Mouse (Mus musculus): ENCODE measurements around the gene Abhd16b. TPM values are rescaled to one million over a fixed set of nuclear protein-coding genes. Genes with fewer than 3 reads are reported as not detected.

Gene Abhd16b
- total RNA-seq (2014; rRNA removed; ENCODE audit: low replicate concordance) (not detected in 2 replicates), polyA plus RNA-seq (2015; fragmentation: Nextera tagmentation; extraction: Ambion mirVana) (0.16 TPM in 1 of 2 replicates, not detected in the other)

- H3K4me2 ChIP-seq (ENCODE audit: low read depth, low read length) = no peak within 1 kb of the TSS
- DNase-seq (ENCODE audit: low spot score) (no peak), ATAC-seq (ENCODE audit: insufficient read depth, low read depth) (no peak)
- TF ChIP-seq CTCF (IDR thresholded peaks at IDR 0.05; ENCODE audit: low read depth) (no peak), EP300 (IDR thresholded peaks at IDR 0.05; ENCODE audit: low read depth) (no peak)
- no peaks in the 10 kb centered on the region for H3K9me3 ChIP-seq (replicated peaks; ENCODE audit: control insufficient read depth, low read length)
- H3K4me1 ChIP-seq (ENCODE audit: control insufficient read depth, insufficient read depth) = no peaks in the 10 kb centered on the region
- no peak within 1 kb of the TSS for H3K27ac ChIP-seq (ENCODE audit: low read depth)
- WGBS = 77% methylated on average over 31 of the region's 31 CpGs
- no peak within 1 kb of the TSS for H3K4me3 ChIP-seq (ENCODE audit: low read depth, low read length)
- no peak within 1 kb of the TSS for H3K9ac ChIP-seq (replicated peaks; ENCODE audit: low read depth, low read length)
- no peaks in the 10 kb centered on the region for H3K36me3 ChIP-seq (replicated peaks; ENCODE audit: control insufficient read depth, insufficient read depth, low read length)
- no peaks in the 10 kb centered on the region for H3K27me3 ChIP-seq (ENCODE audit: control insufficient read depth, insufficient read depth, low read length)
These were observed at the start of gene Abhd16b for GRCm38 (mm10) chr2:181493156-181493927. Gene Abhd16b (plus strand): TSS chr2:181493206.

GRCm38 (mm10) chr2:181452181-181452580, 40.8 kb upstream of the Abhd16b start:
- 77% methylated on average over 4 of the region's 4 CpGs for WGBS
- Histone ChIP-seq H3K4me2 (ENCODE audit: low read depth, low read length) (no peak overlapping the region), H3K27me3 (ENCODE audit: control insufficient read depth, insufficient read depth, low read length) (no peaks in the 10 kb centered on the region), H3K9ac (replicated peaks; ENCODE audit: low read depth, low read length) (no peak overlapping the region), H3K4me3 (ENCODE audit: low read depth, low read length) (no peak overlapping the region), H3K9me3 (replicated peaks; ENCODE audit: control insufficient read depth, low read length) (0 out of 2 replicates have a peak, but pooled peaks cover 4% of the 10 kb centered on the region), H3K27ac (ENCODE audit: low read depth) (no peak overlapping the region), H3K36me3 (replicated peaks; ENCODE audit: control insufficient read depth, insufficient read depth, low read length) (no peaks in the 10 kb centered on the region), H3K4me1 (ENCODE audit: control insufficient read depth, insufficient read depth) (peaks cover 8% of the 10 kb centered on the region; the same call in 1 of the 2 replicates)
- TF ChIP-seq EP300 (IDR thresholded peaks at IDR 0.05; ENCODE audit: low read depth) (no peak), CTCF (IDR thresholded peaks at IDR 0.05; ENCODE audit: low read depth) (no peak)
- no peak for DNase-seq (ENCODE audit: low spot score)
- ATAC-seq (ENCODE audit: insufficient read depth, low read depth) = no peak

- TF ChIP-seq EP300 (IDR thresholded peaks at IDR 0.05; ENCODE audit: low read depth) = no peak
- TF ChIP-seq CTCF (IDR thresholded peaks at IDR 0.05; ENCODE audit: low read depth) = no peak
- Histone ChIP-seq H3K4me3 (ENCODE audit: low read depth, low read length) (no peak overlapping the region), H3K9me3 (replicated peaks; ENCODE audit: control insufficient read depth, low read length) (0 out of 2 replicates have a peak, but pooled peaks cover 4% of the 10 kb centered on the region), H3K4me2 (ENCODE audit: low read depth, low read length) (no peak overlapping the region), H3K36me3 (replicated peaks; ENCODE audit: control insufficient read depth, insufficient read depth, low read length) (no peaks in the 10 kb centered on the region), H3K9ac (replicated peaks; ENCODE audit: low read depth, low read length) (no peak overlapping the region), H3K27ac (ENCODE audit: low read depth) (no peak overlapping the region), H3K4me1 (ENCODE audit: control insufficient read depth, insufficient read depth) (peaks cover 12% of the 10 kb centered on the region; the same call in 1 of the 2 replicates), H3K27me3 (ENCODE audit: control insufficient read depth, insufficient read depth, low read length) (no peaks in the 10 kb centered on the region; the same call in 1 of the 2 replicates)
- 55% methylated on average over 1 of the region's 1 CpGs for WGBS
- ATAC-seq (ENCODE audit: insufficient read depth, low read depth) = no peak
- DNase-seq (ENCODE audit: low spot score) = no peak
These were observed 39.7 kb upstream of the Abhd16b start for GRCm38 (mm10) chr2:181453274-181453673.

GRCm38 (mm10) chr2:181455899-181456298, 37.1 kb upstream of the Abhd16b start:
- DNase-seq (ENCODE audit: low spot score) = no peak
- no peak for TF ChIP-seq EP300 (IDR thresholded peaks at IDR 0.05; ENCODE audit: low read depth)
- no peak for TF ChIP-seq CTCF (IDR thresholded peaks at IDR 0.05; ENCODE audit: low read depth)

GRCm38 (mm10) chr2:181457831-181458230, 35.2 kb upstream of the Abhd16b start:
- Histone ChIP-seq H3K27ac (ENCODE audit: low read depth) (no peak overlapping the region), H3K27me3 (ENCODE audit: control insufficient read depth, insufficient read depth, low read length) (no peaks in the 10 kb centered on the region; the same call in 1 of the 2 replicates), H3K4me2 (ENCODE audit: low read depth, low read length) (peak overlapping the region; percentile 98), H3K9me3 (replicated peaks; ENCODE audit: control insufficient read depth, low read length) (0 out of 2 replicates have a peak, but pooled peaks cover 4% of the 10 kb centered on the region), H3K9ac (replicated peaks; ENCODE audit: low read depth, low read length) (peak overlapping the region; percentile 88), H3K36me3 (replicated peaks; ENCODE audit: control insufficient read depth, insufficient read depth, low read length) (no peaks in the 10 kb centered on the region), H3K4me3 (ENCODE audit: low read depth, low read length) (peak overlapping the region; percentile 96), H3K4me1 (ENCODE audit: control insufficient read depth, insufficient read depth) (peaks cover 12% of the 10 kb centered on the region; the same call in 1 of the 2 replicates)
- WGBS = 12% methylated on average over 15 of the region's 15 CpGs
- TF ChIP-seq CTCF (IDR thresholded peaks at IDR 0.05; ENCODE audit: low read depth) (no peak), EP300 (IDR thresholded peaks at IDR 0.05; ENCODE audit: low read depth) (no peak)
- ATAC-seq (ENCODE audit: insufficient read depth, low read depth) = no peak
- no peak for DNase-seq (ENCODE audit: low spot score)

More at GRCm38 (mm10) chr2:181455899-181456298, 37.1 kb upstream of the Abhd16b start:
- 49% methylated on average over 2 of the region's 2 CpGs for WGBS
- H3K36me3 ChIP-seq (replicated peaks; ENCODE audit: control insufficient read depth, insufficient read depth, low read length) = no peaks in the 10 kb centered on the region
- 0 out of 2 replicates have a peak, but pooled peaks cover 4% of the 10 kb centered on the region for H3K9me3 ChIP-seq (replicated peaks; ENCODE audit: control insufficient read depth, low read length)
- no peak overlapping the region for H3K9ac ChIP-seq (replicated peaks; ENCODE audit: low read depth, low read length)
- H3K4me1 ChIP-seq (ENCODE audit: control insufficient read depth, insufficient read depth) = peaks cover 12% of the 10 kb centered on the region; the same call in 1 of the 2 replicates
- no peak overlapping the region for H3K4me3 ChIP-seq (ENCODE audit: low read depth, low read length)
- ATAC-seq (ENCODE audit: insufficient read depth, low read depth) = no peak
- H3K4me2 ChIP-seq (ENCODE audit: low read depth, low read length) = no peak overlapping the region
- H3K27ac ChIP-seq (ENCODE audit: low read depth) = no peak overlapping the region
- H3K27me3 ChIP-seq (ENCODE audit: control insufficient read depth, insufficient read depth, low read length) = no peaks in the 10 kb centered on the region; the same call in 1 of the 2 replicates

Measured in heart, postnatal 0 days (tissue).